Mouse (Mus musculus): ENCODE measurements around the gene Kctd10. TPM values are rescaled to one million over a fixed set of nuclear protein-coding genes. Genes with fewer than 3 reads are reported as not detected.

The Kctd10 gene
- polyA plus RNA-seq, 1 experiment, result 53.3 TPM

- Histone ChIP-seq H3K4me3 (ENCODE audit: insufficient read depth, low read length) (no peak overlapping the region), H3K27ac (ENCODE audit: insufficient read depth, low read length) (no peak overlapping the region), H3K4me1 (ENCODE audit: control insufficient read depth, insufficient read depth, low read length) (no peaks in the 10 kb centered on the region)
- TF ChIP-seq CTCF (IDR thresholded peaks at IDR 0.05; ENCODE audit: extremely low read depth, insufficient read depth, low read length) (no peak), POLR2A (IDR thresholded peaks at IDR 0.05; ENCODE audit: extremely low read depth, insufficient read depth, low read length) (no peak)
These were observed 57.1 kb downstream of the Kctd10 start for GRCm38 (mm10) chr5:114323105-114323790.

Other genes with a start within 250 kb of the Kctd10 start
- gene Acacb, start 234.0 kb downstream of the Kctd10 start, polyA plus RNA-seq (2012; rRNA removed), result 3.1 and 3.3 TPM in 2 replicates
- not detected in 2 replicates for gene Foxn4, start 106.7 kb downstream of the Kctd10 start, polyA plus RNA-seq (2012; rRNA removed)
- 2.7 and 3.0 TPM in 2 replicates for gene Myo1h, start 91.3 kb downstream of the Kctd10 start, polyA plus RNA-seq (2012; rRNA removed)
- gene Ube3b, start 99 bp upstream of the Kctd10 start, polyA plus RNA-seq (2012; rRNA removed), result 77.1 and 79.2 TPM in 2 replicates
- 26.4 and 26.9 TPM in 2 replicates for gene Mmab, start 63.6 kb upstream of the Kctd10 start, polyA plus RNA-seq (2012; rRNA removed)
- gene Mvk, start 63.8 kb upstream of the Kctd10 start, polyA plus RNA-seq (2012; rRNA removed), result 36.5 and 39.5 TPM in 2 replicates
- 5.2 and 7.3 TPM in 2 replicates for gene Fam222a, start 187.5 kb upstream of the Kctd10 start, polyA plus RNA-seq (2012; rRNA removed)